Mouse (Mus musculus) erythroblast, embryonic 14.5 days (primary cell): Measurements from ENCODE around the gene Impg2.

Experiments used
- GATA1 ChIP-seq: IDR thresholded peaks from 2 replicates; pipeline ENCODE4 v1.6.1; 2012; ENCODE audit warnings: low read length, inconsistent platforms, mixed read lengths
- TAL1 ChIP-seq: IDR thresholded peaks from 3 replicates; pipeline ENCODE4 v1.6.1; 2012; ENCODE audit warnings: low read length, inconsistent platforms, mixed read lengths

DNA sequence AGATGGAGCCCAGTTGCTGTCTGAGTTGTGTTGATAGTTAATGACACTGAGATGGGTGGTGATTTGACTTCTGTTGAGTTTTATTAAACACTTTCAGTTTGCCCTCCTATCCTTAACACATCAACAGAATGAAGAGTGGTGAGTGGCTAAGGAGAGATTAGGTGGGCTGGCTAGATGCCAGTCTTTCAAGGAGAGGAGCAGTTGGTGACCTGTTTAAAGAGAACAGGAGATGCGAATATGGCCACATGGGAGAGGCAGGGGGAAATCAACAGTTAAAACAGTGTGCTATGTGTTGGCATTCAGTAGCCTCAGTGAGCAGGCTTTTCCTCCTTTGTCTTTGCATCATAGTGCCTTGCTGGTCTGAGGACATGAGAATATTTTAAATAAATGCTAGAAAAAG, 69.8 kb downstream of the Impg2 start:
- no peak for TF ChIP-seq TAL1
- no peak for TF ChIP-seq GATA1
